Mouse (Mus musculus) neural tube, embryonic 15.5 days (tissue): Measurements from ENCODE around the gene Mllt6. TPM values are rescaled to one million over a fixed set of nuclear protein-coding genes. Genes with fewer than 3 reads are reported as not detected.
"Not testable (repeated sequence)": the region's sequence is repeated elsewhere in the genome, so short reads cannot be mapped to it uniquely, and the experiment has no call there.

ENCODE experiments used
- ATAC-seq: fragments of 200-750 bp; cut with Nextera tagmentation; 2 replicates; pipeline ENCODE4 v1.8.0; 2017; ENCODE audit warnings: mild to moderate bottlenecking, moderate TSS enrichment, moderate library complexity; ENCODE audit not compliant: low FRiP score
- H3K27ac ChIP-seq: fragments of 300-500 bp; sonication (generic); replicated peaks from 2 replicates; pipeline ENCODE4 v1.5.1; 2015; ENCODE audit warnings: mild to moderate bottlenecking, inconsistent platforms
- H3K27me3 ChIP-seq: fragments of 300-500 bp; sonication (generic); replicated peaks from 2 replicates; pipeline ENCODE4 v1.6.1; 2015; ENCODE audit warnings: inconsistent platforms
- H3K36me3 ChIP-seq: fragments of 300-500 bp; sonication (generic); 2 replicates; pipeline ENCODE4 v1.6.1; 2015; ENCODE audit warnings: inconsistent platforms
- H3K4me1 ChIP-seq: fragments of 300-500 bp; sonication (generic); 2 replicates; pipeline ENCODE4 v1.6.1; 2015; ENCODE audit warnings: inconsistent platforms
- H3K4me2 ChIP-seq: fragments of 300-500 bp; sonication (generic); 2 replicates; pipeline ENCODE4 v1.6.1; 2015; ENCODE audit warnings: inconsistent platforms, mild to moderate bottlenecking, moderate library complexity
- H3K4me3 ChIP-seq: fragments of 300-500 bp; sonication (generic); replicated peaks from 2 replicates; pipeline ENCODE4 v1.5.1; 2015; ENCODE audit warnings: mild to moderate bottlenecking, inconsistent platforms
- H3K9ac ChIP-seq: fragments of 300-500 bp; sonication (generic); replicated peaks from 2 replicates; pipeline ENCODE4 v1.6.1; 2015; ENCODE audit warnings: mild to moderate bottlenecking, inconsistent platforms
- H3K9me3 ChIP-seq: fragments of 300-500 bp; sonication (generic); replicated peaks from 2 replicates; pipeline ENCODE4 v1.6.1; 2016; ENCODE audit warnings: inconsistent platforms
- WGBS: fragments of 180-500 bp; shearing (Covaris S2); methylation state at CpG from one replicate; pipeline ENCODE4 v1.1.7; 2015; ENCODE audit warnings: mixed read lengths; 5-methylcytosine and 5-hydroxymethylcytosine counted together
- polyA plus RNA-seq: library from polyadenylated mRNA; unstranded; fragments of >200 nt; fragmentation: Nextera tagmentation; extraction: Ambion mirVana; gene quantifications from 2 replicates; pipeline ENCODE4 v1.2.1, GENCODE M21; 2015

Gene Mllt6
- polyA plus RNA-seq, 1 experiment from 2014 or later = 3.1 TPM

DNA sequence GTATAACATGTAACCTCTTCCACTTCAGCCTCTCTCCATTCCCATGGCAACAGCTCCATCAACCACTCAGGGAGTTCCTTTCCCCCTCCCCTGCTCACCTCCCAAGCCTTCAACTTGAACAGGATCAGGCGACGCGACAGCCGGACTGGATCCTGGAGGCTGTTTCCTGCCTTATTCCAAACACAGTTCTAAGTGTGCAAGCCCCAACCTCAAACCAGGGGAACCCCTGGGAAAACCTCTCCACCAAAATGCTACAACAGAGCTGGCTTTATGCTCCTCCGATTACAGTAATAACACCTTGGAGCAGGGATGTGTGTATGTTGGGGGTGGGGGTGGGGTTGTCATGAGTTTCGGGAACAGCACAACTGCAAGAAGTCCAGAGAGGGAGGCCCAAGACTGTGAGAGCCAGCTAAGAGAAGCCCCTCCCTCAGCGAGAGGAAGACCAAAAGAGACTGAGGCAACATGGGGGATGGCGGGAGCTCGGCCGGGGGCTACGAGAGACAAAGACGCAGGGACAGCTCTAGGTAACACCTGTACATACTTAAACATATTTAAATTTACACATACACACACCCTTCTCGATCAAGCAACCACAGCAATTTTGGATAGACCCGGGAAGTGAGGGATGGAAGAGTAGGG is 34.8 kb downstream of the Mllt6 start:
- peak overlapping the region; percentile 90 for H3K4me2 ChIP-seq
- H3K27ac ChIP-seq = peak overlapping the region; percentile 97
- peak overlapping the region; percentile 94 for H3K9ac ChIP-seq
- peak overlapping the region; percentile 95 for H3K4me3 ChIP-seq
- H3K36me3 ChIP-seq = no peaks in the 10 kb centered on the region
- under 1% methylated on average over 14 of the region's 14 CpGs for WGBS
- no peaks in the 10 kb centered on the region for H3K9me3 ChIP-seq
- peaks cover 68% of the 10 kb centered on the region for H3K4me1 ChIP-seq
- ATAC-seq = no peak
- H3K27me3 ChIP-seq = no peaks in the 10 kb centered on the region

GRCm38 (mm10) chr11:97698741-97699611 is 35.8 kb downstream of the Mllt6 start:
- ATAC-seq = no peak; the same call in 1 of the 2 replicates
- Histone ChIP-seq H3K9me3 (no peaks in the 10 kb centered on the region), H3K27me3 (no peaks in the 10 kb centered on the region), H3K36me3 (no peaks in the 10 kb centered on the region), H3K9ac (peak overlapping the region; percentile 94), H3K27ac (peak overlapping the region; percentile 97), H3K4me1 (peaks cover 61% of the 10 kb centered on the region), H3K4me3 (peak overlapping the region; percentile 95), H3K4me2 (peak overlapping the region; percentile 90)
- under 1% methylated on average over 61 of the region's 63 CpGs for WGBS

DNA sequence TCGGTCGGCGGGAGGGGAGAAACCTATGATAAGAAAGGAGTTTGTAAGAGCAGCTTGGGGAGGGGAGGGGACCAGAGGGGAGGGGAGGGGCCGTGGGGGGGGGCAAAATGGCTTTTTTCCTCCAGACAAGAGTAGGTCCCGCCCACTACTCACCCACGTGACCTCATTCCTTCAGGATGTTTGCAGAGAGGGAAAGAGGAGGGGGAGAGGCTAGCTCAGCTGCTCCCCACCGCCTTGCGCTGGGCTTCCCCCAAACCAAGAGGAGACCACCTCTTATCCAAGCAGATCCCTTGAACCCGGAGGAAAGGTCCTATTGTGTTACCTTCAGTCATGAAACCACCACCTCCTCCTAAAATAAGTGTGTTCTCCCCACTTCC is 36.4 kb downstream of the Mllt6 start:
- ATAC-seq = peak; percentile 67

GRCm38 (mm10) chr11:97700003-97700745 is 37.0 kb downstream of the Mllt6 start, which contains the start of gene Pcgf2:
Gene Pcgf2 (minus strand): TSS chr11:97700497.
- Histone ChIP-seq H3K9me3 (no peaks in the 10 kb centered on the region), H3K9ac (peak within 1 kb of the TSS; percentile 94), H3K4me3 (peak within 1 kb of the TSS; percentile 95), H3K4me2 (peak within 1 kb of the TSS; percentile 90), H3K27ac (peak within 1 kb of the TSS; percentile 97), H3K4me1 (peaks cover 61% of the 10 kb centered on the region), H3K27me3 (no peaks in the 10 kb centered on the region), H3K36me3 (no peaks in the 10 kb centered on the region)
- peak; percentile 3; the same call in 1 of the 2 replicates for ATAC-seq
- WGBS = under 1% methylated on average over 85 of the region's 85 CpGs

More for the DNA sequence above, 36.4 kb downstream of the Mllt6 start:
- Histone ChIP-seq H3K9ac (peak overlapping the region; percentile 94), H3K4me1 (peaks cover 61% of the 10 kb centered on the region), H3K4me3 (peak overlapping the region; percentile 95), H3K27ac (peak overlapping the region; percentile 97), H3K4me2 (peak overlapping the region; percentile 90), H3K36me3 (no peaks in the 10 kb centered on the region), H3K27me3 (no peaks in the 10 kb centered on the region), H3K9me3 (no peaks in the 10 kb centered on the region)
- WGBS = 0% methylated on average over 3 of the region's 9 CpGs

GRCm38 (mm10) chr11:97700746-97701580 is 37.7 kb downstream of the Mllt6 start:
- Histone ChIP-seq H3K9me3 (no peaks in the 10 kb centered on the region), H3K36me3 (peaks cover 4% of the 10 kb centered on the region), H3K9ac (peak overlapping the region; percentile 83), H3K4me2 (peak overlapping the region; percentile 90), H3K4me1 (peaks cover 53% of the 10 kb centered on the region), H3K27ac (peak overlapping the region; percentile 97), H3K4me3 (peak overlapping the region; percentile 95), H3K27me3 (no peaks in the 10 kb centered on the region)
- no peak for ATAC-seq
- WGBS = 16% methylated on average over 30 of the region's 30 CpGs

GRCm38 (mm10) chr11:97701581-97702392 is 38.6 kb downstream of the Mllt6 start:
- no peak for ATAC-seq
- 50% methylated on average over 15 of the region's 15 CpGs for WGBS
- H3K9ac ChIP-seq = peak overlapping the region; percentile 83
- no peaks in the 10 kb centered on the region for H3K27me3 ChIP-seq
- peak overlapping the region; percentile 90 for H3K4me2 ChIP-seq
- peak overlapping the region; percentile 97 for H3K27ac ChIP-seq
- peak overlapping the region; percentile 95 for H3K4me3 ChIP-seq
- H3K4me1 ChIP-seq = peaks cover 45% of the 10 kb centered on the region
- peaks cover 12% of the 10 kb centered on the region for H3K36me3 ChIP-seq
- H3K9me3 ChIP-seq = no peaks in the 10 kb centered on the region

DNA sequence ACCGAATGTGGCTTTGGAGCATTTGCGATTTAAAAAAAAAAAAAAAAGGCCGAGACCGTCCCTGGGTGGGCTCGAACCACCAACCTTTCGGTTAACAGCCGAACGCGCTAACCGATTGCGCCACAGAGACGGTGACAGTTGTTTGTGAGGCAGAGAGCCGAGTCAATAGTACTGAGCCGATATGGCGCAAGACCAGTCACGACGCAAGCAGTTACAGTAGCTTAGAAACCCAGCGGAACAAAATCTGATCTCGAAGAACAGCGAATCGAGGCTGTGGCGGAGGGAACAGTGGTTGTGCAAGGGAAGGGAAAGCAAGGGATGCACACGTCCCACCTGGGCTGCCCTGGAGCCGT is 39.2 kb downstream of the Mllt6 start:
- Histone ChIP-seq H3K4me2 (peak overlapping the region; percentile 90), H3K27ac (peak overlapping the region; percentile 97), H3K4me3 (peak overlapping the region; percentile 95), H3K9ac (peak overlapping the region; percentile 83), H3K9me3 (no peaks in the 10 kb centered on the region), H3K4me1 (peaks cover 39% of the 10 kb centered on the region), H3K36me3 (peaks cover 18% of the 10 kb centered on the region), H3K27me3 (no peaks in the 10 kb centered on the region)
- peak; percentile 40; the same call in 1 of the 2 replicates for ATAC-seq
- WGBS = under 1% methylated on average over 24 of the region's 24 CpGs

- H3K4me2 ChIP-seq = peak within 1 kb of the TSS; percentile 90
- ATAC-seq = peak; percentile 90
- H3K27me3 ChIP-seq = no peaks in the 10 kb centered on the region
- WGBS = under 1% methylated on average over 35 of the region's 35 CpGs
- H3K9me3 ChIP-seq = no peaks in the 10 kb centered on the region
- peak within 1 kb of the TSS; percentile 97 for H3K27ac ChIP-seq
- peak within 1 kb of the TSS; percentile 95 for H3K4me3 ChIP-seq
- peaks cover 31% of the 10 kb centered on the region for H3K4me1 ChIP-seq
- H3K36me3 ChIP-seq = peaks cover 24% of the 10 kb centered on the region
- H3K9ac ChIP-seq = peak within 1 kb of the TSS; percentile 83
Observed at GRCm38 (mm10) chr11:97703039-97703826, 40.0 kb downstream of the Mllt6 start, which contains the start of gene Psmb3. Gene Psmb3 (plus strand): TSS chr11:97703399.

DNA sequence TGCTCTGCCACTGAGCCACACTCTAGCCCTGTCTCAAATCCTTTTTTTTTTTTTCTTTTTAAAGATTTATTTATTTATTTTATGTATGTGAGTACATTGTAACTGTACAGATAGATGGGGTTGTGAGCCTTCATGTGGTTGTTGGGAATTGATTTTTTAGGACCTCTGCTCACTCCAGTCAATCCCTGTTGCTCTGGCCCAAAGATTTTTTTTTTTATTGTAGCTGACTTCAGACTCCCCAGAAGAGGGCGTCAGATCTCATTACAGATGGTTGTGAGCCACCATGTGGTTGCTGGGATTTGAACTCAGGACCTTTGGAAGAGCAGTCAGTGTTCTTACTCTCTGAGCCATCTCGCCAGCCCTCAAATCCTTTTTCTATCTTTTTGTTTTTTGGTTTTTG is 46.9 kb downstream of the Mllt6 start:
- peaks cover 66% of the 10 kb centered on the region for H3K36me3 ChIP-seq
- not testable (repeated sequence) for H3K4me1 ChIP-seq
- 77% methylated on average over 2 of the region's 2 CpGs for WGBS

More for the DNA sequence above, 46.9 kb downstream of the Mllt6 start:
- H3K4me3 ChIP-seq, H3K27ac ChIP-seq, H3K27me3 ChIP-seq, H3K9me3 ChIP-seq, H3K9ac ChIP-seq, H3K4me2 ChIP-seq, ATAC-seq: not testable (repeated sequence)
